Mouse (Mus musculus): ENCODE data around the gene Scrt2.

DNA sequence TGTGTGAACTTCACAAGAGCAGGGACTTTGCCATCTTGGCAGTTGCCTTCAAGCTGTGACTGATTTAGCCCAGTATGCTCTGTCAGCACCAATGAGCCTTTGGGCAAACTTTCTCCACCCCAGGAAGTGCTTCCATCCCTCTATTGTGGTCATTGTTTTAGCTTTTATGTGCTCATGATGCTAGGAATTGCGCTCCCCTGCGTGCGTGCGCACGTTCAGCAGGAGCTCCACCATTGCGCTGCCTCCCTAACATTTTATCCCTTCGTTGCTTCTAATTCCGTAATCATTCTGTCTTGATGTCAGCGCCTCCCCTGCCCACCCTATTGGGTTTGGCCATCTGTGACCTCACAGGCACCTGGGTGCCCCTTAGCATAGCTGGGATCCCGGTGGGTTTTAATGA, 25.3 kb downstream of the Scrt2 start:
- no peak for TF ChIP-seq CTCF (IDR thresholded peaks at IDR 0.05; ENCODE audit: low read depth, low read length)
- TF ChIP-seq POLR2AphosphoS5 (IDR thresholded peaks at IDR 0.05; ENCODE audit: insufficient replicate concordance, low read depth, low read length) = no peak
- no peak for TF ChIP-seq GATA1 (IDR thresholded peaks at IDR 0.05; ENCODE audit: borderline replicate concordance, low read length)
